11 mouse cellular contexts compared by ENCODE assay signal in genomic region chr12:104940027-104940386, GRCm38 (mm10).
DNase-seq lines count a peak whose midpoint lies in the region; ATAC-seq lines count a peak whose summit lies in the region.
"Had no signal": no experiment of that assay in that cellular context is flagged by ENCODE, and none has a peak within 500 bp of the region (broad histone marks: within the 10 kb centered on the region; RNA-seq: fewer than 3 reads in every experiment).

No protein-coding gene starts in this region.

- no peak overlapping the region for H3K27ac ChIP-seq in embryonic facial prominence, embryonic 11.5 days (replicated peaks; ENCODE audit: low read depth, low read length)
- no peak overlapping the region for H3K27ac ChIP-seq in embryonic facial prominence, embryonic 10.5 days (replicated peaks)
- H3K27ac ChIP-seq in lung, embryonic 15.5 days, result no peak overlapping the region
- H3K27ac ChIP-seq in limb, embryonic 13.5 days, result no peak overlapping the region
- H3K27ac ChIP-seq in neural tube, embryonic 14.5 days (ENCODE audit: low read depth, low read length), result no peak overlapping the region
- H3K27ac ChIP-seq: liver, embryonic 15.5 days had no signal

- peak overlapping the region; percentile 32; the same call in 1 of the 2 replicates for H3K9ac ChIP-seq in embryonic facial prominence, embryonic 11.5 days (replicated peaks; ENCODE audit: low read length)
- H3K9ac ChIP-seq in lung, embryonic 15.5 days, result no peak overlapping the region
- H3K9ac ChIP-seq in limb, embryonic 13.5 days, result no peak overlapping the region
- no peak overlapping the region for H3K9ac ChIP-seq in neural tube, embryonic 14.5 days (replicated peaks; ENCODE audit: low read depth, low read length)
- H3K9ac ChIP-seq: liver, embryonic 15.5 days had no signal

- H3K9me3 ChIP-seq in embryonic facial prominence, embryonic 11.5 days (replicated peaks; ENCODE audit: control insufficient read depth, low read length), result no peaks in the 10 kb centered on the region
- peaks cover 7% of the 10 kb centered on the region; the same call in 1 of the 2 replicates for H3K9me3 ChIP-seq in embryonic facial prominence, embryonic 10.5 days
- peaks cover 4% of the 10 kb centered on the region; the same call in 1 of the 2 replicates for H3K9me3 ChIP-seq in lung, embryonic 15.5 days
- peaks cover 8% of the 10 kb centered on the region; the same call in 1 of the 2 replicates for H3K9me3 ChIP-seq in limb, embryonic 13.5 days
- H3K9me3 ChIP-seq in neural tube, embryonic 14.5 days (ENCODE audit: control insufficient read depth, low read length), result no peaks in the 10 kb centered on the region
- H3K9me3 ChIP-seq: liver, embryonic 15.5 days had no signal

- intact Hi-C loops in heart, postnatal 36 days (cut with DNase I), result no loop called here

- H3K4me3 ChIP-seq in embryonic facial prominence, embryonic 11.5 days (ENCODE audit: low read depth, low read length), result no peak overlapping the region
- H3K4me3 ChIP-seq in embryonic facial prominence, embryonic 10.5 days, result no peak overlapping the region
- no peak overlapping the region for H3K4me3 ChIP-seq in lung, embryonic 15.5 days
- H3K4me3 ChIP-seq in limb, embryonic 13.5 days, result no peak overlapping the region
- H3K4me3 ChIP-seq in neural tube, embryonic 14.5 days (ENCODE audit: low read depth, low read length), result no peak overlapping the region
- H3K4me3 ChIP-seq: liver, embryonic 15.5 days; megakaryocyte, embryonic 14.5 days had no signal

- H3K36me3 ChIP-seq in embryonic facial prominence, embryonic 11.5 days (replicated peaks; ENCODE audit: control insufficient read depth, insufficient read depth, low read depth, low read length), result no peaks in the 10 kb centered on the region
- H3K36me3 ChIP-seq in embryonic facial prominence, embryonic 10.5 days (replicated peaks), result no peaks in the 10 kb centered on the region
- no peaks in the 10 kb centered on the region for H3K36me3 ChIP-seq in lung, embryonic 15.5 days
- no peaks in the 10 kb centered on the region for H3K36me3 ChIP-seq in limb, embryonic 13.5 days
- no peaks in the 10 kb centered on the region for H3K36me3 ChIP-seq in neural tube, embryonic 14.5 days (ENCODE audit: control insufficient read depth, insufficient read depth, low read length)

- 0 out of 2 replicates have a peak, but pooled peaks have one; percentile 12 for ATAC-seq in embryonic facial prominence, embryonic 11.5 days (replicated peaks; ENCODE audit: insufficient number of reproducible peaks, low FRiP score, low TSS enrichment, low read depth)
- ATAC-seq in lung, embryonic 15.5 days (ENCODE audit: borderline replicate concordance, extremely low read depth, low FRiP score, low TSS enrichment), result 0 out of 2 replicates have a peak, but pooled peaks have one; percentile 24
- ATAC-seq in limb, embryonic 13.5 days (ENCODE audit: low FRiP score, low read depth), result no peak
- peak; percentile 32; the same call in 1 of the 2 replicates for ATAC-seq in neural tube, embryonic 14.5 days (ENCODE audit: low read depth)

- 9% methylated on average over 4 of the region's 4 CpGs for WGBS in embryonic facial prominence, embryonic 11.5 days
- WGBS in embryonic facial prominence, embryonic 10.5 days, result 7% methylated on average over 4 of the region's 4 CpGs
- 8% methylated on average over 4 of the region's 4 CpGs for WGBS in lung, embryonic 15.5 days
- 9% methylated on average over 4 of the region's 4 CpGs for WGBS in limb, embryonic 13.5 days
- WGBS in neural tube, embryonic 14.5 days, result 13% methylated on average over 4 of the region's 4 CpGs

- no peak for DNase-seq in embryonic facial prominence, embryonic 11.5 days (ENCODE audit: low spot score)
- DNase-seq in embryonic facial prominence, embryonic 10.5 days (ENCODE audit: low spot score), result no peak
- DNase-seq in lung, adult 18-20 months, result no peak
- DNase-seq in heart, postnatal 36 days, result no peak
- DNase-seq in adrenal gland, adult 18-20 months (ENCODE audit: low spot score in 2 of 2), result no peak
- DNase-seq: thymus, adult 18-20 months had no signal

- no peak overlapping the region for H3K4me2 ChIP-seq in embryonic facial prominence, embryonic 11.5 days (ENCODE audit: low read depth, low read length)
- no peak overlapping the region for H3K4me2 ChIP-seq in lung, embryonic 15.5 days
- peak overlapping the region; percentile 52; the same call in 1 of the 2 replicates for H3K4me2 ChIP-seq in limb, embryonic 13.5 days (replicated peaks)
- no peak overlapping the region for H3K4me2 ChIP-seq in neural tube, embryonic 14.5 days (ENCODE audit: low read depth, low read length)
- H3K4me2 ChIP-seq: liver, embryonic 15.5 days had no signal

- H3K4me1 ChIP-seq in embryonic facial prominence, embryonic 11.5 days (ENCODE audit: control insufficient read depth, insufficient read depth, low read length), result no peaks in the 10 kb centered on the region
- peaks cover 17% of the 10 kb centered on the region for H3K4me1 ChIP-seq in embryonic facial prominence, embryonic 10.5 days
- H3K4me1 ChIP-seq in lung, embryonic 15.5 days, result 0 out of 2 replicates have a peak, but pooled peaks cover 5% of the 10 kb centered on the region
- H3K4me1 ChIP-seq in limb, embryonic 13.5 days, result peaks cover 17% of the 10 kb centered on the region
- H3K4me1 ChIP-seq in neural tube, embryonic 14.5 days (ENCODE audit: control insufficient read depth, insufficient read depth, low read length), result no peaks in the 10 kb centered on the region
- H3K4me1 ChIP-seq: liver, embryonic 15.5 days had no signal

- H3K27me3 ChIP-seq in embryonic facial prominence, embryonic 11.5 days (ENCODE audit: control insufficient read depth, insufficient read depth, low read length), result no peaks in the 10 kb centered on the region
- H3K27me3 ChIP-seq in embryonic facial prominence, embryonic 10.5 days (replicated peaks; ENCODE audit: low read depth, poor library complexity, severe bottlenecking), result peaks cover 11% of the 10 kb centered on the region
- no peaks in the 10 kb centered on the region for H3K27me3 ChIP-seq in lung, embryonic 15.5 days
- peaks cover 25% of the 10 kb centered on the region for H3K27me3 ChIP-seq in limb, embryonic 13.5 days
- H3K27me3 ChIP-seq in neural tube, embryonic 14.5 days (ENCODE audit: control insufficient read depth, insufficient read depth, low read length), result no peaks in the 10 kb centered on the region
- H3K27me3 ChIP-seq: liver, embryonic 15.5 days; megakaryocyte, embryonic 14.5 days had no signal
